Mouse (Mus musculus): ENCODE results near the gene Setd4.

Gene Setd4

DNA sequence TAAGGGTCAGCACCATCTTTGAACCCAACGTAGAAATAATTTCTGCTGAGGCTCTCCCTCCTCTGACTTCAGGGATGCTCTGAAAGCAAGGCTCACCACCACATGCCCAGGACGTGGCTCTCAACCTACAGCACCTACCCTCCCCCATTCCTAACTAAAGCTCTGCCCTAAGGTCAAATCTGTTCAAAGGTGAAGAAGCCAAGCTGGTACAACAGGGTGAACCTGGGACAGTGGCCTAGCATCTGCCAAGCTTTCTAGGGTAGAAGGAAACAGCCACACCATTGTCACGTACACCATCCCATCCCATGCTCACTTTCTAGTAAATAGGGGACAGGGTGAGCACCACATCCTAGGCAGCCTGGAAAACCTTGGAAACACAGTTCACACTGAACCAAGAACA lies 11.2 kb downstream of the Setd4 start:
- no peak for DNase-seq (ENCODE audit: low read depth, low spot score)

- peak; percentile 37 for DNase-seq (ENCODE audit: low read depth, low spot score)
Measured at GRCm38 (mm10) chr16:93591450-93592430, 12.1 kb downstream of the Setd4 start.

DNA sequence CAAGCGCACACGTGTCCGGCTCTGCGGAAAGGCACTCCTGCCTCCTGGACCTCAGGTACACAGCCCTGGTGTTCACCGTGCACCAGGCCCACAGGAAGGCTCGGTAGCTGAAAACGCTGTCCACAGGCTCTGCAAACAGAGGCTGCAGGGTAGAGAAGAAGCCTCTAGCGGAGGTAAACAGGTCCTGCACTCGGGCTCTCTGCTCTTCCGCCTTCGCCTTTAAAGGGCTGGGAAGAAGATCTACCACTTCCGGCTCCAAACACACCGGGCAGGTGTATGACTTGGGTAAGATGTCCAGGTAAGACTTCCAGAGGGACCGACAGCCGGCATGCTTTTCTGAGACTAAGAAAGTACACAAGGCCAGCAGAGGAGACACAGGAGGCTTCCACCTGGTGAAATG lies 12.9 kb downstream of the Setd4 start:
- DNase-seq (ENCODE audit: low read depth, low spot score): no peak

- DNase-seq (ENCODE audit: low read depth, low spot score): no peak
Measured at GRCm38 (mm10) chr16:93588281-93588680, 15.6 kb downstream of the Setd4 start.

DNA sequence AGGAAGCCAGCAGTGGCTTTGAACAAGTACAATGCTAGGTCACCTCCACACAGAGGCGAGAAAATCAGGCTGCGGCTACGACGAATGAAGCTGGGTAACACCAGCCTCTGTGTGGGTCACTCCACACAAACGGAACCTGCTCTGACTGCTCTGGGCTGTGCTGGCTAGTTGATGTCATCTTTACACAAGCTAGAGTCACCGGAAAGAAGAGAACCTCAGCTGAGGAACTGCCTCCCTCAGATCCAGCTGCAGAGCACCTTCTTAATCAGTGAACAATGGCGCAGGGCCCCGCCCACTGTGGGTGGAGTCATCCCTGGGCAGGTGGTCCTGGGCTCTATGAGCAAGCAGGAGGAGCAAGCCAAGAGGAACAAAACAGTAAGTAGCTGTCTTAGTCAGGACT lies 17.5 kb downstream of the Setd4 start:
- no peak for DNase-seq (ENCODE audit: low read depth, low spot score)

GRCm38 (mm10) chr16:93585703-93586205 lies 18.1 kb downstream of the Setd4 start:
- no peak for DNase-seq (ENCODE audit: low read depth, low spot score)

GRCm38 (mm10) chr16:93584976-93585702 lies 18.7 kb downstream of the Setd4 start:
- no peak for DNase-seq (ENCODE audit: low read depth, low spot score)

DNA sequence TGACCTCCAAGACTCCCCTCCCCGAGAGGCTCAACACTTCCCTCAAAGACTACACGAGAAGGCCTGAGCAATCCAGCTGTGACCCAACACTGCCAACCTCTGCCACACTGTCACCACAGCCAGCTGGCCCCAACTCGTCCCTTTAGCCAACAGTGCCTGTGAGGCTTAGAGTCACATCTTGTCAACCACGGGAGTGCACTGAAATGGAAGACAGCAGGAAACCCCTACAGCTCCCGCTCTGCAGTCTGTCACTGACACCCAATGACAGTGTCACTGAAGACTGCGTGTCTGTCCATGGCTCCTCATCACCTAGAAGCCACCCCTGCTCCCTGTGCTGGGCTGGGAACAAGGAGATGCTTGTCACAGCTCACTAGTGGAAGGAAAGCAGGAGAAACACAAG lies 22.7 kb downstream of the Setd4 start:
- DNase-seq (ENCODE audit: low read depth, low spot score): no peak

DNA sequence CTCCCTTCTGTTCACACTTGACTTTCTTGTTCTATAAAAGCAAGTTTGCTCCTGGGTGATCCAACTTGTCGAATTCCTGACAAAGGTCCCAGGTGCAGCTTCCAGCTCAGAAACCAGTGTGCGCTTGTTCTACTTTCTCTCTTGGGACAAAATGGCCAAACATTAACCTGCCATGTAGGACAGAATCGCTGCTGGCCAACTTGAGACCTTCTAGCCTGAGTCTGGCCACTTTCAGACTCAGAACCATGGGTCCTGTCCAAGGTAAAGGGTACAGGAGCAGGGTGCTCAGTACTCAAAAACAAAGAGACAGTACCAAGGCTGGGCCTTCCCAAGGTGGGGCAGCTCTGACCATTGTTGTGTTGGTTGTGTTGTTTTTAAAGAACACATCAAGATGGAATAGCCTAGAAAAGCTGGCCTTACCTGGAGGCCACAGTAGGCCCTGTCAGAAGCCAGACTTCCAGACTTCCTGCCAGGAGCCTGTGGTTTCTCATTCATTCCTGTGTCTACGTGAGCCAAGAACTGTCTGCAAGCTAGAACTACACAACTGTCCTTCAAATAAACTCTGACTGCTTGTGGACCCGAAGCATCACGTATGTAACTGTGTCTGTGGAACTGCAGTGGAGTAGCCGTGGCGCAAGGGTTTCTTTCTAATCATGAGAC lies 25.4 kb downstream of the Setd4 start:
- peak; percentile 47 for DNase-seq (ENCODE audit: low read depth, low spot score)

GRCm38 (mm10) chr16:93576412-93577082 lies 27.3 kb downstream of the Setd4 start:
- DNase-seq (ENCODE audit: low read depth, low spot score): peak; percentile 87

GRCm38 (mm10) chr16:93575574-93575973 lies 28.3 kb downstream of the Setd4 start:
- DNase-seq (ENCODE audit: low read depth, low spot score): no peak

DNA sequence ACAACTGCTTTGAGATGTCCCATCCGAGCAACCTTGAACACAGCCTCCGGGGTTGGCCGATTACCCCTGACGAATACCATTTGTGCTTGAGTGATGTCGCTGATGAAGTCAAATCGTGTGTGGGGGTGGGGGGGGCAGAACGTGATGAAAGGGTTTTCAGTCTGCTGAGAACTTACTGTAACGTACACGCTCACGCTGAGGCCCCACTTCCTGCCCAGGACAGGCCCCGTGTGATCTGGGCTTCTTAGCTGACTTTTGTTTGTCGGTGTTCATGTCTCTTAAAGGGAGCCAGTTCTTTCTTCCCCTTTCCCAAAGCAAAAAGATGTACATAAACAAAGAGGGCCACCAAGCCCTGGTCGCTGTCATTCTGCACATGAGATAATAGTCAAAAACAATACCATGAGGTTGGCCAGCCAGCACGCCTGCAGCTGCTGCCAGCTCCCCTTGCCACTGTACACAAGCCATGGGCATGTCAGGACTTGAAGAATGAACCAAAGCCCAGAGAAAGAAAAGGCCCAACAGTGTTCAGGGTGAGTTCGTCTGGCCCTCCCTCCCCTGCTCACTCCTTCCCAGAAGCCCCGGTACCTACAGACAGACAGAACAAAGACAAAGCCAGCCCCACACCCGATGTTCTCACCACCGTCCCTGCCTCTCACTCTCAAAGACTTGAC lies 29.2 kb downstream of the Setd4 start:
- no peak for DNase-seq (ENCODE audit: low read depth, low spot score)

GRCm38 (mm10) chr16:93573434-93573833 lies 30.4 kb downstream of the Setd4 start:
- no peak for DNase-seq (ENCODE audit: low read depth, low spot score)

- DNase-seq (ENCODE audit: low read depth, low spot score): peak; percentile 40
Measured at GRCm38 (mm10) chr16:93572383-93572782, 31.5 kb downstream of the Setd4 start.

DNA sequence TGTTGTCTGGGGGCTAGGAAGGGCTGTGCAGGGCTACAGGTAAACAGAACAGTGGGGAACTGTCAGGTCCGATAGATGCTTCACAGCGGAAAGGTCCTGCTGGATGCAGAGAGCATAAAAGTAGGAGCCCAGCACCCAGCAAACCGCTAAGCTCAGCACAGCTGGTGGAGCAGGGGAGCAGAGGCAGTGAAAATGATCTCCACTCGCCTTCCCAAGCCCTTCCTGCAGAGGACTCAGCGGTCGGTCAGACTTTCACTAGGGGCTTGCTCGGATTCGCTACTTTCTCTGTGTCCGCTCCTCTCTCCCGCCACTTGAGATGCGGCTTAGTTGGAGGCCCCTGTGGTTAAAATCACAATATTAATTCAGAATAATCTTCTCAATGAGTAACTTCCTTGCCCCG lies 45.4 kb downstream of the Setd4 start:
- no peak for DNase-seq (ENCODE audit: low read depth, low spot score)

- DNase-seq (ENCODE audit: low read depth, low spot score): no peak
Measured at GRCm38 (mm10) chr16:93557646-93558045, 46.2 kb downstream of the Setd4 start.

- no peak for DNase-seq (ENCODE audit: low read depth, low spot score)
Measured at GRCm38 (mm10) chr16:93552686-93553513, 51.0 kb downstream of the Setd4 start.

- peak; percentile 29 for DNase-seq (ENCODE audit: low read depth, low spot score)
Measured at GRCm38 (mm10) chr16:93549287-93549686, 54.6 kb downstream of the Setd4 start.

DNA sequence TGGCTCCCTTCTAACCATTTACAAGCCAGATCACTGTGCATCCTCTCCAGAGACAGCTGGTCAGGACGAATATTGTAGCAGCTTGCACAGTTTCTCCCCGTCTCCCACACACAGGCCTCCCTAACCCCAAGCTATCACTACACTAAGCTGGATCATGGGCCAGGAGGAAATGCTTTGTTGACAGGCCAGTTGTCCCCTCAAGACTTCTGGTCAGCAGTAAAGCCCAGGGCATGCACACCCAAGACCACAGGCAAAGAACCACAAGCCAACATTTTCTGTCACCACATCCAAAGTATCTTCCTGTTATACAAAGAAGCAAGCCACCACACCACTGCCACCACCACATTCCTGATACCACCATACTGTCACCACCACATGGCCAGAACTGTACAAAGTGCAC lies 55.8 kb downstream of the Setd4 start:
- no peak for DNase-seq (ENCODE audit: low read depth, low spot score)

DNA sequence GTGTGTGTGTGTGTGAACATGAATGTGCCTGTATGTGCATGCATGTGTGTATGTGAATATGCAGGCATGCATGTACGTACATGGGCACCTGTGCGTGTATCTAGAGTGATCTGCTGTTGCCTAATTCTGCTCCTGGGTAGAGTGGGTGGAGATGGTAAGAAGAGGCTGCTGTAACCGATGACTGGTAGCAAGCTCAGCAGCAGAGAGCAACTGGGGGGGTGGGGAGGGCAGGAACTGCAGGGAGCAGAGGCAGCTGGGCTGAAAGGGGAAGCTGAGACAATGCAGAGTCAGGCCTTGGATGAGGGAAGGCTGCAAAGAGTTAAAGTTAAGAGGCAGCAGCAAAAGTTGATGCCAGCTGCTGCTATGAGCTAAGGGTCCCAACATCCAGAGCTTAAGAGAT lies 56.7 kb downstream of the Setd4 start:
- DNase-seq (ENCODE audit: low read depth, low spot score): no peak

Measured in 3T3-L1 (cell line).